Mouse (Mus musculus) CH12F3 (cell line): Measurements from ENCODE around the gene Fcnb.

Experiments used
- in situ Hi-C: fragments of 300-500 bp; cut with MboI; formaldehyde crosslinking; loops from 2 replicates; pipeline ENCODE4 v1.14.3; 2020; ENCODE audit warnings: low sequenced_read_pairs

The Fcnb gene

GRCm38 (mm10) chr2:28086112-28086511 lies 1.4 kb upstream of the Fcnb start:
- in situ Hi-C loops: no loop called here

GRCm38 (mm10) chr2:28075616-28076187 lies 9.0 kb downstream of the Fcnb start:
- in situ Hi-C loops: no loop called here

- in situ Hi-C loops: no loop called here
Measured at GRCm38 (mm10) chr2:28068537-28068878, 16.2 kb downstream of the Fcnb start.

GRCm38 (mm10) chr2:28067821-28068536 lies 16.7 kb downstream of the Fcnb start:
- in situ Hi-C loops: no loop called here

GRCm38 (mm10) chr2:28067175-28067574 lies 17.5 kb downstream of the Fcnb start:
- in situ Hi-C loops: no loop called here

GRCm38 (mm10) chr2:28066686-28067085 lies 18.0 kb downstream of the Fcnb start:
- in situ Hi-C loops: no loop called here

GRCm38 (mm10) chr2:28065081-28065651 lies 19.5 kb downstream of the Fcnb start:
- in situ Hi-C loops: no loop called here

GRCm38 (mm10) chr2:28064339-28065080 lies 20.2 kb downstream of the Fcnb start:
- in situ Hi-C loops: no loop called here

GRCm38 (mm10) chr2:28063711-28064338 lies 20.9 kb downstream of the Fcnb start:
- in situ Hi-C loops: no loop called here

- in situ Hi-C loops: no loop called here
Measured at GRCm38 (mm10) chr2:28059922-28060321, 24.8 kb downstream of the Fcnb start.

GRCm38 (mm10) chr2:28047092-28047491 lies 37.6 kb downstream of the Fcnb start:
- in situ Hi-C loops: no loop called here

GRCm38 (mm10) chr2:28046311-28046710 lies 38.4 kb downstream of the Fcnb start:
- in situ Hi-C loops: no loop called here

GRCm38 (mm10) chr2:28044920-28045598 lies 39.6 kb downstream of the Fcnb start:
- in situ Hi-C loops: no loop called here

GRCm38 (mm10) chr2:28040466-28040865 lies 44.2 kb downstream of the Fcnb start:
- in situ Hi-C loops: no loop called here

- in situ Hi-C loops: no loop called here
Measured at GRCm38 (mm10) chr2:28039647-28040325, 44.9 kb downstream of the Fcnb start.

GRCm38 (mm10) chr2:28038391-28039096 lies 46.1 kb downstream of the Fcnb start:
- in situ Hi-C loops: no loop called here

- in situ Hi-C loops: no loop called here
Measured at GRCm38 (mm10) chr2:28037505-28038390, 46.9 kb downstream of the Fcnb start.

GRCm38 (mm10) chr2:28036788-28037187 lies 47.9 kb downstream of the Fcnb start:
- in situ Hi-C loops: no loop called here
